Mouse (Mus musculus): ENCODE data around the gene Ppp1r12b. TPM values are rescaled to one million over a fixed set of nuclear protein-coding genes. Genes with fewer than 3 reads are reported as not detected.

Gene Ppp1r12b
- polyA plus RNA-seq (2012; rRNA removed), result 10.9 and 11.4 TPM in 2 replicates
- 9.2 and 9.3 TPM in 2 replicates for polyA plus RNA-seq (2014; fragmentation: Nextera tagmentation; extraction: Ambion mirVana)

- H3K9me3 ChIP-seq (ENCODE audit: control insufficient read depth, low read length), result no peaks in the 10 kb centered on the region
- ATAC-seq (ENCODE audit: low FRiP score, low read depth) (peak; percentile 98), DNase-seq (ENCODE audit: low spot score) (peak; percentile 95)
- peak within 1 kb of the TSS; percentile 73 for H3K4me3 ChIP-seq (replicated peaks; ENCODE audit: low read length)
- H3K9ac ChIP-seq (ENCODE audit: low read depth, low read length, severe bottlenecking), result peak within 1 kb of the TSS; percentile 80
- peak within 1 kb of the TSS; percentile 75 for H3K4me2 ChIP-seq (replicated peaks; ENCODE audit: low read depth, low read length, severe bottlenecking)
- H3K27me3 ChIP-seq (ENCODE audit: control insufficient read depth, insufficient read depth, low read length), result no peaks in the 10 kb centered on the region
- H3K36me3 ChIP-seq (ENCODE audit: control insufficient read depth, insufficient read depth, low read length), result no peaks in the 10 kb centered on the region
- H3K4me1 ChIP-seq (ENCODE audit: control insufficient read depth, insufficient read depth, low read length), result peaks cover 4% of the 10 kb centered on the region; the same call in 1 of the 2 replicates
- peak; percentile 97; the same call in 1 of the 2 replicates for TF ChIP-seq POLR2A (IDR thresholded peaks at IDR 0.05; ENCODE audit: borderline replicate concordance, extremely low read depth, insufficient read depth, insufficient read length)
- H3K27ac ChIP-seq (replicated peaks; ENCODE audit: low read depth, low read length), result peak within 1 kb of the TSS; percentile 85
- 1% methylated on average over 35 of the region's 39 CpGs for WGBS
Observed at GRCm38 (mm10) chr1:134955637-134956176, at the start of gene Ppp1r12b. Gene Ppp1r12b, minus strand, starts transcription at chr1:134955942.

GRCm38 (mm10) chr1:135003346-135003745, 47.6 kb upstream of the Ppp1r12b start:
- H3K9me3 ChIP-seq (ENCODE audit: control insufficient read depth, low read length), result no peaks in the 10 kb centered on the region
- H3K36me3 ChIP-seq (ENCODE audit: control insufficient read depth, insufficient read depth, low read length), result no peaks in the 10 kb centered on the region
- H3K4me2 ChIP-seq (replicated peaks; ENCODE audit: low read depth, low read length, severe bottlenecking), result no peak overlapping the region
- no peak overlapping the region for H3K27ac ChIP-seq (replicated peaks; ENCODE audit: low read depth, low read length)
- DNase-seq (ENCODE audit: low spot score) (no peak), ATAC-seq (ENCODE audit: low FRiP score, low read depth) (no peak)
- no peak overlapping the region for H3K4me3 ChIP-seq (replicated peaks; ENCODE audit: low read length)
- H3K4me1 ChIP-seq (ENCODE audit: control insufficient read depth, insufficient read depth, low read length), result peaks cover 6% of the 10 kb centered on the region
- TF ChIP-seq POLR2A (IDR thresholded peaks at IDR 0.05; ENCODE audit: borderline replicate concordance, extremely low read depth, insufficient read depth, insufficient read length), result no peak
- H3K27me3 ChIP-seq (ENCODE audit: control insufficient read depth, insufficient read depth, low read length), result no peaks in the 10 kb centered on the region
- no peak overlapping the region for H3K9ac ChIP-seq (ENCODE audit: low read depth, low read length, severe bottlenecking)
- 59% methylated on average over 4 of the region's 4 CpGs for WGBS

GRCm38 (mm10) chr1:135000527-135000926, 44.8 kb upstream of the Ppp1r12b start:
- Histone ChIP-seq H3K4me1 (ENCODE audit: control insufficient read depth, insufficient read depth, low read length) (peaks cover 7% of the 10 kb centered on the region), H3K9ac (ENCODE audit: low read depth, low read length, severe bottlenecking) (no peak overlapping the region), H3K27me3 (ENCODE audit: control insufficient read depth, insufficient read depth, low read length) (no peaks in the 10 kb centered on the region), H3K4me3 (replicated peaks; ENCODE audit: low read length) (no peak overlapping the region), H3K4me2 (replicated peaks; ENCODE audit: low read depth, low read length, severe bottlenecking) (no peak overlapping the region), H3K27ac (replicated peaks; ENCODE audit: low read depth, low read length) (no peak overlapping the region), H3K9me3 (ENCODE audit: control insufficient read depth, low read length) (no peaks in the 10 kb centered on the region), H3K36me3 (ENCODE audit: control insufficient read depth, insufficient read depth, low read length) (no peaks in the 10 kb centered on the region)
- no peak for TF ChIP-seq POLR2A (IDR thresholded peaks at IDR 0.05; ENCODE audit: borderline replicate concordance, extremely low read depth, insufficient read depth, insufficient read length)
- ATAC-seq (ENCODE audit: low FRiP score, low read depth) (no peak), DNase-seq (ENCODE audit: low spot score) (no peak)
- 80% methylated on average over 9 of the region's 9 CpGs for WGBS

GRCm38 (mm10) chr1:134998231-134998630, 42.5 kb upstream of the Ppp1r12b start:
- no peak for TF ChIP-seq POLR2A (IDR thresholded peaks at IDR 0.05; ENCODE audit: borderline replicate concordance, extremely low read depth, insufficient read depth, insufficient read length)
- no peak overlapping the region for H3K9ac ChIP-seq (ENCODE audit: low read depth, low read length, severe bottlenecking)
- H3K4me1 ChIP-seq (ENCODE audit: control insufficient read depth, insufficient read depth, low read length), result peaks cover 3% of the 10 kb centered on the region; the same call in 1 of the 2 replicates
- no peak overlapping the region for H3K4me3 ChIP-seq (replicated peaks; ENCODE audit: low read length)
- H3K9me3 ChIP-seq (ENCODE audit: control insufficient read depth, low read length), result no peaks in the 10 kb centered on the region
- H3K36me3 ChIP-seq (ENCODE audit: control insufficient read depth, insufficient read depth, low read length), result no peaks in the 10 kb centered on the region
- DNase-seq (ENCODE audit: low spot score), result no peak
- no peak overlapping the region for H3K4me2 ChIP-seq (replicated peaks; ENCODE audit: low read depth, low read length, severe bottlenecking)
- no peaks in the 10 kb centered on the region for H3K27me3 ChIP-seq (ENCODE audit: control insufficient read depth, insufficient read depth, low read length)
- WGBS, result 67% methylated on average over 6 of the region's 8 CpGs
- no peak overlapping the region for H3K27ac ChIP-seq (replicated peaks; ENCODE audit: low read depth, low read length)
- ATAC-seq (ENCODE audit: low FRiP score, low read depth), result no peak

- Histone ChIP-seq H3K9ac (ENCODE audit: low read depth, low read length, severe bottlenecking) (no peak overlapping the region), H3K27ac (replicated peaks; ENCODE audit: low read depth, low read length) (no peak overlapping the region), H3K36me3 (ENCODE audit: control insufficient read depth, insufficient read depth, low read length) (no peaks in the 10 kb centered on the region), H3K27me3 (ENCODE audit: control insufficient read depth, insufficient read depth, low read length) (no peaks in the 10 kb centered on the region), H3K4me2 (replicated peaks; ENCODE audit: low read depth, low read length, severe bottlenecking) (no peak overlapping the region), H3K9me3 (ENCODE audit: control insufficient read depth, low read length) (no peaks in the 10 kb centered on the region), H3K4me1 (ENCODE audit: control insufficient read depth, insufficient read depth, low read length) (peaks cover 6% of the 10 kb centered on the region), H3K4me3 (replicated peaks; ENCODE audit: low read length) (no peak overlapping the region)
- no peak for DNase-seq (ENCODE audit: low spot score)
- no peak for ATAC-seq (ENCODE audit: low FRiP score, low read depth)
- TF ChIP-seq POLR2A (IDR thresholded peaks at IDR 0.05; ENCODE audit: borderline replicate concordance, extremely low read depth, insufficient read depth, insufficient read length), result no peak
- WGBS, result 71% methylated on average over 5 of the region's 5 CpGs
Observed at GRCm38 (mm10) chr1:134997568-134997967, 41.8 kb upstream of the Ppp1r12b start.
